Mouse (Mus musculus) myocyte (in vitro differentiated cells): ENCODE results near the gene Atf6. TPM values are rescaled to one million over a fixed set of nuclear protein-coding genes. Genes with fewer than 3 reads are reported as not detected.

ENCODE experiments used
- H3K27me3 ChIP-seq: one replicate; pipeline ENCODE4 v1.6.1; 2011; ENCODE audit not compliant: control insufficient read depth, insufficient read depth, insufficient read length
- H3K36me3 ChIP-seq: one replicate; pipeline ENCODE4 v1.6.1; 2011; ENCODE audit not compliant: control insufficient read depth, insufficient read depth
- H3K4me2 ChIP-seq: one replicate; pipeline ENCODE4 v1.6.1; 2011; ENCODE audit warnings: low read depth, control low read depth
- H3K4me3 ChIP-seq: one replicate; pipeline ENCODE4 v1.5.1; 2011; ENCODE audit warnings: mild to moderate bottlenecking, control low read depth, moderate library complexity
- H3K79me2 ChIP-seq: one replicate; pipeline ENCODE4 v1.6.1; 2011; ENCODE audit not compliant: control insufficient read depth, insufficient read depth
- H3ac ChIP-seq: one replicate; pipeline ENCODE4 v1.6.1; 2011; ENCODE audit not compliant: control insufficient read depth, insufficient read length
- CEBPB ChIP-seq: IDR thresholded peaks from 2 replicates; pipeline ENCODE4 v1.6.1; 2011; ENCODE audit warnings: mild to moderate bottlenecking, moderate library complexity; ENCODE audit not compliant: poor library complexity, insufficient read depth, severe bottlenecking
- E2F4 ChIP-seq: IDR thresholded peaks from one replicate; pipeline ENCODE4 v1.6.1; 2011; ENCODE audit warnings: mild to moderate bottlenecking, control low read depth, moderate library complexity; ENCODE audit not compliant: insufficient read depth
- MAX ChIP-seq: IDR thresholded peaks from one replicate; pipeline ENCODE4 v1.6.1; 2011; ENCODE audit warnings: low read depth, mild to moderate bottlenecking, control low read depth
- MYOD1 ChIP-seq, 3 experiments: IDR thresholded peaks; one replicate each; pipeline ENCODE4 v1.6.1; 2011; ENCODE audit warnings: control low read depth in 2 of 3, low read depth in 2 of 3, mild to moderate bottlenecking in 2 of 3, moderate library complexity in 1 of 3; ENCODE audit not compliant: insufficient read length in 2 of 3, control insufficient read depth in 1 of 3
- MYOG ChIP-seq, 3 experiments: IDR thresholded peaks; one replicate each; pipeline ENCODE4 v1.6.1; 2011; ENCODE audit warnings: control low read depth in 2 of 3, low read depth in 2 of 3, mild to moderate bottlenecking in 2 of 3; ENCODE audit not compliant: insufficient read length in 2 of 3, control insufficient read depth in 1 of 3, insufficient read depth in 1 of 3
- POLR2A ChIP-seq: IDR thresholded peaks from one replicate; pipeline ENCODE4 v1.6.1; 2011; ENCODE audit warnings: low read depth, mild to moderate bottlenecking, control low read depth, moderate library complexity; ENCODE audit not compliant: insufficient read length
- POLR2AphosphoS2 ChIP-seq: IDR thresholded peaks from one replicate; pipeline ENCODE4 v1.6.1; 2011; ENCODE audit warnings: low read depth, control low read depth; ENCODE audit not compliant: insufficient read length
- REST ChIP-seq: IDR thresholded peaks from one replicate; pipeline ENCODE4 v1.6.1; 2011; ENCODE audit warnings: mild to moderate bottlenecking, control low read depth, moderate library complexity; ENCODE audit not compliant: insufficient read depth, insufficient read length
- SRF ChIP-seq: IDR thresholded peaks from one replicate; pipeline ENCODE4 v1.6.1; 2011; ENCODE audit warnings: low read depth; ENCODE audit not compliant: control insufficient read depth, insufficient read length
- TCF12 ChIP-seq: IDR thresholded peaks from one replicate; pipeline ENCODE4 v1.6.1; 2011; ENCODE audit warnings: mild to moderate bottlenecking, control low read depth; ENCODE audit not compliant: poor library complexity, insufficient read depth, severe bottlenecking
- TCF3 ChIP-seq: IDR thresholded peaks from one replicate; pipeline ENCODE4 v1.6.1; 2011; ENCODE audit warnings: low read depth, control low read depth; ENCODE audit not compliant: insufficient read length
- USF1 ChIP-seq: IDR thresholded peaks from one replicate; pipeline ENCODE4 v1.6.1; 2011; ENCODE audit warnings: low read depth, mild to moderate bottlenecking, control low read depth, moderate library complexity
- polyA plus RNA-seq: library from polyadenylated mRNA; unstranded; fragments of >200 nt; fragmentation: generic; extraction: Trizol; gene quantifications from one replicate; pipeline ENCODE4 v1.2.1, GENCODE M21; 2012; ENCODE audit warnings: missing spikeins

The Atf6 gene
- polyA plus RNA-seq, 1 experiment: 40.2 TPM

DNA sequence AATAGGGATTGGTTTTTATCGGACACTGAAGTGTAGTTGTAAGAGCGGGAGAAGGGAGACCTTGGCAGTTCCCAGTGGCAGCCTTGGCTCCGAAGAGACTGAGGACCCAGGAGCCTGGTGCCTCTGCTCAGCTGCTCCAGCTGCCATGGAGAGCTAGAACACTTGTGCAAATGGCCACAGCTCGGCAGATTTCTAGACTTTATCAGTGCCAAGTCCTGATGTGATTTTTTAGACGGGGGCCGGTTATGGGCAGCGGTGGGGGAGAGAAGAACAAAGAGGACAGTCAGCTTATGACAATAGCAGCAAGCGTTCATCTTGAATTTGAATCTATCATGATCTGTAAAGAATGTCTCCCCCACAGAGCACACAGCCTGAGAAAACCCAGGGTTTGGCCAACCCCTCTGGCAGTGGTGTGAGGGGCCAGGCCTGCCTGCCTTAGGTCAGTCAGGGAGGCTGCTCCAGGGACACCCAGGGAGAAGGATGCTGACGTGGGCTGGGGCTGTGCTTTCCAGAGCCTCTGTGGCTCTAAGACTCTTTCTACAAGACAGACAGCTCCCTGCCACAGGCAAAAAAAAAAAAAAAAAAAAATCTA is 193.3 kb downstream of the Atf6 start:
- Histone ChIP-seq H3K4me3 (no peak overlapping the region), H3K79me2 (no peaks in the 10 kb centered on the region), H3K4me2 (no peak overlapping the region), H3K36me3 (peaks cover 13% of the 10 kb centered on the region), H3ac (no peak overlapping the region), H3K27me3 (no peaks in the 10 kb centered on the region)
- no peak for TF ChIP-seq POLR2A
- TF ChIP-seq TCF12: no peak
- TF ChIP-seq SRF: no peak
- no peak for TF ChIP-seq MAX
- TF ChIP-seq E2F4: no peak
- no peak for TF ChIP-seq TCF3
- no peak for TF ChIP-seq MYOD1 (IDR thresholded peaks at IDR 0.05; ENCODE audit: control insufficient read depth in 1 of 3, insufficient read length in 2 of 3, low read depth in 2 of 3)
- TF ChIP-seq CEBPB: no peak
- no peak for TF ChIP-seq USF1
- TF ChIP-seq POLR2AphosphoS2: no peak
- TF ChIP-seq MYOG (IDR thresholded peaks at IDR 0.05; ENCODE audit: control insufficient read depth in 1 of 3, insufficient read depth in 1 of 3, insufficient read length in 2 of 3, low read depth in 2 of 3): no peak
- no peak for TF ChIP-seq REST

DNA sequence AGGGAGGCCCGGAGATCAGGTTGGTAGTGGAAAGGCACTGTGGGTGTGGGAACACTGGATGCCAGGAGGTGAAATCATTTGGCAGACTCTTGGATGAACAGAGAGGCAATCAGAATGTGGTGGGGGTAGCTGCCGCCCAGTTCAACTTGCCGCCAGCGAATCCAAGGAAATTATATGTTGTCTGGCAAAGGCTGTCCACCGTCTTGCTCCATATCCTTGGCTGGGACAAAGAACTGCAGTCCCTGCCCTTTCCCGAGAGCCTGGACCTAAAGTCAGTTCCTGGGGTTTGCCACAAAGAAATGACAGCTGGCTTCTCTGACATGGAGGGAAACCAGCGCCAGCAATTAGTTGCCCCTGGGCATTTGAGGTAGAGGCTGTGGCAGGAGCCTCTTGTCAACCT is 202.4 kb downstream of the Atf6 start:
- Histone ChIP-seq H3K27me3 (no peaks in the 10 kb centered on the region), H3K79me2 (no peaks in the 10 kb centered on the region), H3K4me3 (no peak overlapping the region), H3K4me2 (peak overlapping the region; percentile 96), H3ac (no peak overlapping the region), H3K36me3 (peaks cover 24% of the 10 kb centered on the region)
- TF ChIP-seq TCF12 (no peak), MYOD1 (IDR thresholded peaks at IDR 0.05; ENCODE audit: control insufficient read depth in 1 of 3, insufficient read length in 2 of 3, low read depth in 2 of 3) (peak in 2 of 3 experiments; percentile 31 to 38), MYOG (IDR thresholded peaks at IDR 0.05; ENCODE audit: control insufficient read depth in 1 of 3, insufficient read depth in 1 of 3, insufficient read length in 2 of 3, low read depth in 2 of 3) (peak in 2 of 3 experiments; percentile 25 to 75)

DNA sequence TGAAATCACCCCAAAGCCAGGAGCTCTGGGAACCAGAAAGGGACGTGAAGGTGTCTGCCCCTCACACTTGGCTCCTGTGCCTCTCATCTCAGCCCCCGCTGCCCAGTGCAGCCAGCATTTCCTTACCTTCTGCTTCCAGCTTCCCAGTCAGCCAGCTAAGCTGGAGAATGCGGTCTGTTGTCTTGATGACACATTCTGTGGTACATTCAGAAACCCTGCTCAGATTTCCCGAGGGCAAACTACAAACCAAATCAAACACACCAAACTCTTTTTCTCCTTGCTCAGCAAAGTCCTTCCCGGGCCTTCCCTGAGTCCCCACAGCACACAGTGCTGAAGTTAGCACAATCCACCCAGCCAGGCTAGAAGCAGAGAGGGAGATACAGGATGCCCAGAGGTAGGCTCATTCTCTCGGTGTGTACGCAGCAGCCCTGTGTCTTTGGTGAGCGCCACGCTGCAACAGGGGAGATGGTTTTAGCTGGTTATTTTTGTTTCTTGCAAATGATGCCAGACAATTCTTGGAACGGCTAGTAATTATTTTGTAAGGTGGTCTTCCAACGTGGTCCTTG is 202.9 kb downstream of the Atf6 start:
- no peak overlapping the region for H3K4me3 ChIP-seq
- no peaks in the 10 kb centered on the region for H3K27me3 ChIP-seq
- TF ChIP-seq MYOG (IDR thresholded peaks at IDR 0.05; ENCODE audit: control insufficient read depth in 1 of 3, insufficient read depth in 1 of 3, insufficient read length in 2 of 3, low read depth in 2 of 3) (peak in 1 of 3 experiments; percentile 36), E2F4 (no peak)
- peaks cover 19% of the 10 kb centered on the region for H3K36me3 ChIP-seq
- H3ac ChIP-seq: no peak overlapping the region
- no peaks in the 10 kb centered on the region for H3K79me2 ChIP-seq
- H3K4me2 ChIP-seq: peak overlapping the region; percentile 96

DNA sequence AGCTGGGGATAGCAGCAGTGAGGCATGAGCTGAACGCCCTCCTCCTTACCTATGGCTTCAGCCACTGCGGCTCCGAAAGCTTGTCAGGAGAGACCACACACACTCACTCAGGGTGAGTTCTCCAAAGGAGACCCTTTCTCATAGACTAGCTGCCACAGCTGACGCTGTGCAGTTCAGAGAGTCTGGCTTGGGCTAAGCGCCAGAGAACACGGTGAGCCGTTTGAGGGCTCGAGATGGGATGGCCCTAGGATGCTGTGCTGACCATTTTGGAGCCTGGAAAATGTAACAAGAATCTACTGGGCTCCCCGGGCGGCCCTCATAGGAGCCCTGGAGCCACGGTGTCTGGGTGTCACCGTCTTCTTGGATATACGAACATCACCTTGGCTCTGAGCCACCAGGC is 208.3 kb downstream of the Atf6 start:
- Histone ChIP-seq H3K36me3 (peaks cover 5% of the 10 kb centered on the region), H3K4me3 (no peak overlapping the region), H3ac (no peak overlapping the region), H3K79me2 (no peaks in the 10 kb centered on the region), H3K27me3 (no peaks in the 10 kb centered on the region), H3K4me2 (no peak overlapping the region)
- no peak for TF ChIP-seq REST
- no peak for TF ChIP-seq USF1
- no peak for TF ChIP-seq MAX
- no peak for TF ChIP-seq SRF
- no peak for TF ChIP-seq MYOD1 (IDR thresholded peaks at IDR 0.05; ENCODE audit: control insufficient read depth in 1 of 3, insufficient read length in 2 of 3, low read depth in 2 of 3)
- TF ChIP-seq POLR2AphosphoS2: no peak
- TF ChIP-seq TCF3: no peak
- no peak for TF ChIP-seq CEBPB
- no peak for TF ChIP-seq E2F4
- no peak for TF ChIP-seq MYOG (IDR thresholded peaks at IDR 0.05; ENCODE audit: control insufficient read depth in 1 of 3, insufficient read depth in 1 of 3, insufficient read length in 2 of 3, low read depth in 2 of 3)
- TF ChIP-seq TCF12: no peak

DNA sequence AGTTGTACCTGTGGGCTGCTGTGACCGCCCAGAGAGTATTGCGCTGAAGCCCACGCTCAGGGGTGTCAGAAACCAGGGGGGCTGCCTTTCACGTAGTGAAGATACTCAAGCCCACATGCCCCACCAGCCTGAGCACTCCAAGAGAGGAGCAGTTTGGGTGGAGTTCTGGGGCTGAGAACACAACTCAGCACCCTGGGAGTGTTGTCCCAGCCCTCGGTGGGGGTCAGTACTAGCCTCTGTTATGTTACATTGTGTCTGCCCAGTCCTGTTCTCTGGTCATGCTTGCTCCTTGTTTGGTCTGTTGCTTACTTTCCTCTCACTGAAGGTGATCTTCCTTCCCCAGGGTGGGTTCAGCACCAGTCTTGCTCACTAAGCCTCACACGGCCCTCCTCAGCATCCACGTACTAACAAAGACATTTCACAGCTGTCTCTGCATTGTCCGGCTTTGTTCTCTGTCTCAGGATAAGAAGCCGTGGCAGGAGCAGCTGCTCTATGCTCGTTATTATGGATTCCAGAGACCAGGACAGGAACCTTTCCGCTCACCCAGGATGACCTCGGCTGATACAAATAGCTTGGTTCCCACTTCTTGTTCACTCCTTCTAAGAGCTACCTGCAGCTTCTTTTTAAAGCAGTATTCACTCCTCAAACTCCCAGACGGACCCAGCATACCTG is 209.8 kb downstream of the Atf6 start:
- Histone ChIP-seq H3K4me3 (no peak overlapping the region), H3K79me2 (no peaks in the 10 kb centered on the region), H3ac (no peak overlapping the region), H3K36me3 (peaks cover 8% of the 10 kb centered on the region), H3K27me3 (no peaks in the 10 kb centered on the region), H3K4me2 (peak overlapping the region; percentile 48)
- TF ChIP-seq MYOD1 (IDR thresholded peaks at IDR 0.05; ENCODE audit: control insufficient read depth in 1 of 3, insufficient read length in 2 of 3, low read depth in 2 of 3) (peak; percentile 5 to 75 (median 40)), REST (no peak), MYOG (IDR thresholded peaks at IDR 0.05; ENCODE audit: control insufficient read depth in 1 of 3, insufficient read depth in 1 of 3, insufficient read length in 2 of 3, low read depth in 2 of 3) (peak in 2 of 3 experiments; percentile 39 to 67), MAX (no peak), SRF (no peak), CEBPB (no peak)
